Mouse (Mus musculus): ENCODE data around the gene Thrb.

Thrb gene

GRCm38 (mm10) chr14:17868326-17868725 lies 208.3 kb downstream of the Thrb start:
- DNase-seq (ENCODE audit: low read depth in 1 of 2, low spot score in 2 of 2), result no peak

DNA sequence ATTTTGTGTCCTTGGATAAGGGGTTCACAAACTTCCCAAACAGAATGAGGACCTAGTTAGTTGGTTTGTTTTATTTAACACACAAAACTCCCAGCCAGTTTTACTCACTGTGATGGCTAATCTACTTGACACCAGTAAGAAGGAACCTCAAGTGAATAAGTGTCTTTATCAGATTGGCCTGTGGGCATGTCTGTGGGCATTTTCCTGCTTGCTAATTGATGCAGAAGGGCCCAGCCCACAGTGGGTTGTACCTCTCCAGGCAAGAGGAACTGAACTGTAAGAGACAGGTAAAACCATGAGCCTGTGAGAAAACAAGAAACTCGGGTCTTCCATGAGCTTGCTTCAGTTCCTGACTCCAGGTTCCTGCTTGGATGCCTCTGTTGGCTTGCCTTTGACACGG lies 215.9 kb downstream of the Thrb start:
- no peak for DNase-seq (ENCODE audit: low read depth in 1 of 2, low spot score in 2 of 2)

DNA sequence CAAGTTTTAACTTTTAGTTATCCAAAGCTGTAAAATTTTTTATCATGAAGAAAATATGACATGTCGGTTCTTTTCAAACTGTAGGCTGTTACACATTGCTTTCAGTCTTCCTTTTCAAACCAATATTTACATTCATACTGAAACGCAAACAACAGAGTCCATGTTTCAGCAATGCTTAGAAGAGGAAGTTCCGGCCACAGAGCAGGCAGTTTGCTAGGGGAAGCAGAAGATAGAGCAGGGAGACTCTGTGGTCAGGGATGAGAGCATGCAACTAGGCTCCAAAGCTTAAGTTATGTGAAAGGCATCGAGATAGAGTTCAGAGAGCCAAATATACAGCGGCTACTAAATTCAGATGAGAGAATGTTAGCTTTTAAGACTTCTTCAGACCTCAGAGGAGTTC lies 219.4 kb downstream of the Thrb start:
- DNase-seq (ENCODE audit: low read depth in 1 of 2, low spot score in 2 of 2), result no peak

- no peak for DNase-seq (ENCODE audit: low read depth in 1 of 2, low spot score in 2 of 2)
Observed at GRCm38 (mm10) chr14:17884884-17885283, 224.8 kb downstream of the Thrb start.

DNA sequence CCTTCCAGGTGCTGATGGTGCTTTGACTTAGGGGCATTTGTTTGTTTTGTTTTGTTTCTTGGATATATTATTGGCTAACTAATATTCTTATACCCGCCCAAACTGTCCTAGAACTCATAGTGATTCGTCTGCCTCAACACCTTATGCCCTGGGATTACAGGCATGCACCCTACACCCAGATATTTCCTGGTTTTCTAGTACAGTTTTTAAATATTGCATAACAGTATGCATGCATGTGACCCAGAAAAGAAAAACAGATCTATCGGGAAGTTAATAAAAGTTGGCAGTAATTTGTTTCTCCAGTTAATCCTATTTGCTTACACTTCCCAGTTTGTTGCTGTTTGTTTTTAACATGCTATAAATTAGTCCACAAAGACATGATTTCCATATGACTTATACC lies 225.3 kb downstream of the Thrb start:
- DNase-seq (ENCODE audit: low read depth in 1 of 2, low spot score in 2 of 2), result no peak

GRCm38 (mm10) chr14:17894791-17895190 lies 234.7 kb downstream of the Thrb start:
- DNase-seq (ENCODE audit: low read depth in 1 of 2, low spot score in 2 of 2), result no peak

GRCm38 (mm10) chr14:17899733-17900413 lies 239.8 kb downstream of the Thrb start:
- DNase-seq (ENCODE audit: low read depth in 1 of 2, low spot score in 2 of 2), result no peak

DNA sequence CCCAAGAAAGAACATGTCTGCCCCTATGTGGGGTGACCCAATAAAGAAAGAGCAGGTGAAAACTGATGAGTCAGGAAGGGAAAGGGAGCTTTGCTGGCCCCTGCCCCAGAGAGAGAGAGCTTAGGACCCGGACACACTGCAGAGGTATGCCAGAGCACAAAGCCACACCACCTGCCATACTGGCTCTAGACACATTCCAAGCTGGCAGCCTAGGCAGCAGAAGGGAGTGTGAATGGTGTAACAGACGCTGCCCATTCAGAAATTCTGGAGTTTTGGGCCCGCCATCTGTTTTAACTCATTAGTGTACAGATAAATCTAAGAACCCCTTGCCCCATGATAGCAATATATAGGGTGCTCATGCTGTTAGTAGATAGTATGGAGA lies 240.3 kb downstream of the Thrb start:
- no peak for DNase-seq (ENCODE audit: low read depth in 1 of 2, low spot score in 2 of 2)

DNA sequence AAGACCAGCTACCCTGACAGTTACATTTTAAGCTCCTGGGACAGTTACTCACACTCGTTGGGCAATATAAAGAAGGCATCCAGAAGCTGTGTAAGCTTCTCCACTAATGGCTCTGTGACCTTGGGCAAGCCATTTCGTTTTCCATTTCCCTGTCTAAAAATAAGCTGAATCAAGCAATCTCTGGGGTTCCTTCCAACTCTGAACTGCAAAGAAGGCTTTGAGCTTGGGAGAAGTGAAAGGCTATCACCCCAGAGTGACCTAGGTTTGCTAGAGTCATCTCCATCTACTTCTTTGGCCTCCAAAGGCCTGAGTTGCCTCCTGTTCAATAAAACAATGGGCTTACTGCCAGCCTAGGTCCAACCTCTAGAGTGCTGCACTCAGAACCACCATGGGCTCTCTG lies 242.4 kb downstream of the Thrb start:
- no peak for DNase-seq (ENCODE audit: low read depth in 1 of 2, low spot score in 2 of 2)

- no peak for DNase-seq (ENCODE audit: low read depth in 1 of 2, low spot score in 2 of 2)
Observed at GRCm38 (mm10) chr14:17903121-17903520, 243.1 kb downstream of the Thrb start.

DNA sequence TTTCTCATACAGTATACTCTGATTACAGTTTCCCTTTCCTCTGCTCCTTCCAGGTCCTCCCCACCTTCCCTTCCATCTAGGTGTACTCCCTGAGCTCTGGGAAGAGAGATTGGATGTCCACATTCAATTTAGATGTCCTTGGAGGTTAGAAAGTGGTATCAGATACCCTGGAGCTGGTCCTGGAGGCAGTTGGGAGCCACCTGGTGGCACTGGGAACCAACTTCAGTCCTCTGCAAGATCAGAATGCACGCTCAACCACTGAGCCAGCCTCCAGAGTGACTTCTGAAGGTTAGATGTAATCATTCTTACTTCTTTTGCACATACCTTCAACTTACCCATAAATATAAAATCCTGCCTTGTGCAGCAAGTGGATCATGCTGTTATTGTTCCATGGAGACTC lies 244.5 kb downstream of the Thrb start:
- no peak for DNase-seq (ENCODE audit: low read depth in 1 of 2, low spot score in 2 of 2)

GRCm38 (mm10) chr14:17905627-17906026 lies 245.6 kb downstream of the Thrb start:
- no peak for DNase-seq (ENCODE audit: low read depth in 1 of 2, low spot score in 2 of 2)

DNA sequence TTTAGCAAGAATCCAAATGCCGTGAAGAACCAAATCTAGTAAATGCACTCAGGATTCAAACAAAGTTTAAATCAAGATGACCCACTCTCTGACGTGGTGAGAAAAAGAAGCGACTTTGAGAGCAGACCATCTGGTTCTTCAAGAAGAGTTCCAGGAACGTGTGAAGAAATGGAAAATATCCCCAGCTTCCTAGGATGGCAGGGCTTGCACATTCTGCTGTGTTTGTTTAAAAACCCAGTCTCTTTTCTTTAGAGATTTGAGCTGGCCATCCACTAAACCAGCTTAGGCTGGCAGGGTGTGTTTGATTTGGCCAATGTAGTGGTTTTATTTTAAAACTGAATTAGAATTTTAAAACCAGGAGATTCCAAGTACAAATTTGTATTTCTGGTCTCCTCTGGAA lies 246.9 kb downstream of the Thrb start:
- no peak for DNase-seq (ENCODE audit: low read depth in 1 of 2, low spot score in 2 of 2)

DNA sequence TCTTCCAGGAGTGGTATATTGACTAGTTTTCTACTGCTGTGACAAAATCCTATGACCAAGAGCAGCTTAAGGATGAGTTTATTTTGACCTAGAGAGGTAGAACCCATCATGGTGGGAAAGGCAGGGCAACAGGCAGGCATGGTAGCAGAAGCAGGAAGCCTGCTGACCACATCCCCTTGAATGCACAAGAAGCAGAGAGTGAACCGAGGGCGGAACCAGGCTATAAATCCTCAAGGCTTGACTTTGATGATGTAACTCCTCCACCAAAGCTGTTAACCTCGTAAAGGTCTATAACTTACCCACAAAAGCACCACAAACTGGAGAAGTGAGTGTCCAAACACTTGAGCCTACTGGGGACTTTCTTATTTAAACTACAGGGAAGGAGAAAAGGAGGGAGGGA lies 251.1 kb downstream of the Thrb start:
- no peak for DNase-seq (ENCODE audit: low read depth in 1 of 2, low spot score in 2 of 2)

- DNase-seq (ENCODE audit: low read depth in 1 of 2, low spot score in 2 of 2), result no peak
Observed at GRCm38 (mm10) chr14:17912573-17913207, 252.6 kb downstream of the Thrb start.

DNA sequence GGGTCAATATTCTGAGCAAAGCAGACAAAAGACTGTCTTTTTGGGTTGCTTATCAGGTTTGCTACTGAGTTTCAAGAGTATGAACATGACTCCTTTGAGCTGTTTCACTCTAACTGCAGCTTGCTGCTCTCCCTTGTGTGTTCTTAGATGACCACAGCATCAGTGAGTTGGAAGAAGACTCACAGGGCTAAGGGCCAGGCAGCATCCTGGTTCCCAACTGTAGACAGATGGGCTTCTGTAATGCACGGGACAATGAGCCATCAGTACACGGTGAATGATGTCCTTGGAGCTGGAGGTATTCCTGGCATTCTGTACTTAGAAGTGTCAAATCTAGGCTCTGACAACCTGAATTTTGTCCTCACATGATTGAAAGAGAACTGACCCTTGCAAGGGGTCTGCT lies 255.5 kb downstream of the Thrb start:
- no peak for DNase-seq (ENCODE audit: low read depth in 1 of 2, low spot score in 2 of 2)

DNA sequence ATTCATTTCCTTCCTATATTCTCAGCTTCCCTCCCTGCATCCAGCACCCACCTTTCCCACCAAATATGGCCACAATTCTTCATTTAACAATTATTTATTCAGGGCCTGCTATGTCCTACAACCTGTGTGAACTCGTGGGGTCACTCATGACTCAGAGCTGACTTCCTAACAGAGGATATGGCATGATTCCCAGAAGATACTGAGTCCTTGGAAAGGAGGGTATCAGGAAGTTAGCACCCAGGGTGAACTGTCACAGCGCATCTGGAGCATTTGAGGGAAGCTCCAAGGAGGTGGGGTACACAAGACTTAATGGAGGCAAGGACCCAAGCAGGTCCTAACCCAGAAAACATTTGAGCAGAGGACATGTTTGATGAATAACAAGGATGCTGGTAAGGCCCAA lies 256.6 kb downstream of the Thrb start:
- DNase-seq (ENCODE audit: low read depth in 1 of 2, low spot score in 2 of 2), result no peak

DNA sequence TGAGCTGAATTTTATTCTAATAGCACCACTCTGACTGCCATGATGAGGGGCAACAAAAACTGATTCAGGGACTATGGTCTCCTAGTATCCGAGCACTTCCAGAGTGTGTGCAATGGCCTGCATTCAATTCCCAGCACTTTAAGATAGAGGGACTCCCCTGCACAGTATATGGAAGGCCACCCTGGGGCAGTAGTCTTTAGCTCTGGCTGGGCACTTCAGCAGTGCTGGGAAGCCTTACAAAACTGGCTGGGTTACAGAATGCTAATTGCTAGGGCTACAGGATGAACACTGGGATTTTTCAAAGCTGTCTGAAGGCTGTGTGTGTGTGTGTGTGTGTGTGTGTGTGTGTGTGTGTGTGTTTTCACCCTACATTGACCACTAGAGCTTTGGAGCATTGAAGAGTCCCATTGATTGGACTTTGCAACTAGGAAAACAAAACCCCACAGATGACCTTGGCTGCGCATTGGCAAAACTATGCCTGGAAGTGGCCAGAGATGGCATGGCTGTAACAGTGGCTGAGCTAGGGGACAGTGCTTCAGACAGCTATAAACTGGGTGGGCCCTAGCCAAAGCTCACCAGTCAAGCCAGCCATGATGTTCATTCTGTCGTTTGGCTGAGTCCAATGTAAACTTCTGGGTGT lies 257.2 kb downstream of the Thrb start:
- DNase-seq (ENCODE audit: low read depth in 1 of 2, low spot score in 2 of 2), result no peak

- DNase-seq (ENCODE audit: low read depth in 1 of 2, low spot score in 2 of 2), result no peak
Observed at GRCm38 (mm10) chr14:17917899-17918298, 257.8 kb downstream of the Thrb start.

DNA sequence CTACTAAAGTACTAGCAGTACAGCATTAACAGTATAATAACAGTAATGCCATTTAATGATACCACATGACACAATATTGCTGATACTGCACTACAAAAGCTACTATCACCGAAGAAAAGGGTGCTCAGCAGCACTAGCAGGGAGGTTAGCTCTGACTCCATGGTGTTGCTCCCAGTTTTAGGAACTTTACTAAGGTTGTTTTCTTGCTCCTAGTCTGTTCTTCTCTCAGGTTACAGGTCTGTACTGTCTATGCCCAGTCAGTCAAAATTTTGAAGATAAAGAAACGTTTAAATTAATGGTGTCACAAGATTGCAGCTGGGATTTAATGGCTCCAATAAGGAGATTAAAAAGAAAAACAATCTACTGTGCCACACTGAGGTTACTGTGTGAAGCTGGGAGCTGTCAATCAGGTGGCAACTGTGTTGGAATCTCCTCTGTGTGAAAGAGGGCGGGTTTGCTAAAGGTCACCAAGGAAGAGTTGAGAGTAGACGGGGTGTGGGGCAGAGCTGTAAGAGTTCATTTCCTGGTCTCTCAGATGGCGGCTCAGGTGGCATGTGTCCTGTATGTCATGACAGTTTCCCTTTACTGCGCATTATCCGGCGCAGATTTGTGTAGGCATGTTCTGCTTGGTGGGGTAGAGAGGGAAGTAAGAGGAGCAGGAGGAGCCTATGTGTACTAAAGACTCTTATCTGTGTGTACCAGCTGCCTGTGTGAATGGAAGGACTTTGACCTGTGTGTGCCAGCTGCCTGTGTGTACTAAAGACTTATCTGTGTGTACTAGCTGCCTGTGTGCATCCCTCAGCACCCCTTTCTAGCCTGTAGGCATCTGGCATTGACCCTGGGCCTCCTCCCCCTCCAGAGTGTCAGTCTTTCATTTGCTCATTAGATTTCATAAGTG lies 263.0 kb downstream of the Thrb start:
- DNase-seq (ENCODE audit: low read depth in 1 of 2, low spot score in 2 of 2), result no peak

DNA sequence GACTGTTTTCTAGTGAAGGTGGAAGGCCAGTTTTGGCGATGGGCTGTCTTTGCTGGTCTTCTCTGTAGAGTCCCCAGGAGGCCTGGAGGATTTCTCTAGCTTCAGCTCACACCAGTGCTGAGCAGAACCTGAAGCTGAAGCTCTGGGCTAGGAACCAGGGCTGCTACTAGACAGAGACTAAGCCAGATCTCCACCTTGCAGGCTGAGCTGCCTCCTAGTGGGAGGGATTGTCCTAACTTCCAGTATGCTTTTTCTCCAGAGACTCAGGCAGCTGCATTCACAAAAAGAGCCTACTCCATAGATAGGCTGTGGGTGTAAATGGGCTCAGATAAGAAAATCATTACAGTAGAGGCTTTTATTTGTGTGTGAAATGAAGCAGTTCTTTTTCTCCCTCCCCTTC lies 267.4 kb downstream of the Thrb start:
- no peak for DNase-seq (ENCODE audit: low read depth in 1 of 2, low spot score in 2 of 2)

GRCm38 (mm10) chr14:17929585-17929984 lies 269.5 kb downstream of the Thrb start:
- no peak for DNase-seq (ENCODE audit: low read depth in 1 of 2, low spot score in 2 of 2)
